Mouse (Mus musculus) intestine, postnatal 0 days (tissue): ENCODE measurements around the gene Gm3002. TPM values are rescaled to one million over a fixed set of nuclear protein-coding genes. Genes with fewer than 3 reads are reported as not detected.
"Not testable (repeated sequence)": the region's sequence is repeated elsewhere in the genome, so short reads cannot be mapped to it uniquely, and the experiment has no call there.

Source experiments
- ATAC-seq: fragments of 200-750 bp; cut with Nextera tagmentation; 2 replicates; pipeline ENCODE4 v1.8.0; 2017; ENCODE audit warnings: mild to moderate bottlenecking, moderate TSS enrichment, moderate library complexity
- H3K27ac ChIP-seq: fragments of 300-500 bp; sonication (generic); 2 replicates; pipeline ENCODE4 v1.5.1; 2014; ENCODE audit warnings: mild to moderate bottlenecking, low read depth, low read length, moderate library complexity
- H3K27me3 ChIP-seq: fragments of 300-500 bp; sonication (generic); replicated peaks from 2 replicates; pipeline ENCODE4 v1.6.1; 2014; ENCODE audit warnings: low read length, mixed read lengths; ENCODE audit not compliant: control insufficient read depth, insufficient read depth
- H3K36me3 ChIP-seq: fragments of 300-500 bp; sonication (generic); 2 replicates; pipeline ENCODE4 v1.6.1; 2014; ENCODE audit warnings: mild to moderate bottlenecking, moderate library complexity; ENCODE audit not compliant: control insufficient read depth, insufficient read depth
- H3K4me1 ChIP-seq: fragments of 300-500 bp; sonication (generic); replicated peaks from 2 replicates; pipeline ENCODE4 v1.6.1; 2014; ENCODE audit warnings: antibody characterized with exemption, low read length, mixed read lengths; ENCODE audit not compliant: control insufficient read depth, insufficient read depth
- H3K4me2 ChIP-seq: fragments of 300-500 bp; sonication (generic); replicated peaks from 2 replicates; pipeline ENCODE4 v1.6.1; 2014; ENCODE audit warnings: low read depth, mild to moderate bottlenecking, moderate library complexity
- H3K4me3 ChIP-seq: fragments of 300-500 bp; sonication (generic); 2 replicates; pipeline ENCODE4 v1.5.1; 2014; ENCODE audit warnings: low read depth, low read length
- H3K9ac ChIP-seq: fragments of 300-500 bp; sonication (generic); 2 replicates; pipeline ENCODE4 v1.6.1; 2014; ENCODE audit warnings: mild to moderate bottlenecking, low read depth, low read length
- H3K9me3 ChIP-seq: fragments of 300-500 bp; sonication (generic); 2 replicates; pipeline ENCODE4 v1.6.1; 2016; ENCODE audit warnings: mixed run types; ENCODE audit not compliant: control insufficient read depth
- WGBS: fragments of 180-500 bp; shearing (Covaris S2); extraction: QIAGEN DNeasy Blood & Tissue Kit; methylation state at CpG from one replicate; pipeline ENCODE4 v1.1.7; 2014; 5-methylcytosine and 5-hydroxymethylcytosine counted together
- polyA plus RNA-seq: library from polyadenylated mRNA; unstranded; fragments of >200 nt; fragmentation: Nextera tagmentation; extraction: Ambion mirVana; gene quantifications from 2 replicates; pipeline ENCODE4 v1.2.1, GENCODE M21; 2015

Gene Gm3002
- polyA plus RNA-seq: not detected in 2 replicates

GRCm38 (mm10) chr14:3809774-3810173, at the start of gene Gm3002:
Gene Gm3002, plus strand, starts transcription at chr14:3810074.
- not testable (repeated sequence) for H3K9ac ChIP-seq, H3K27ac ChIP-seq, H3K36me3 ChIP-seq, H3K4me2 ChIP-seq, H3K4me3 ChIP-seq, H3K9me3 ChIP-seq, H3K27me3 ChIP-seq, H3K4me1 ChIP-seq, ATAC-seq
- WGBS: no CpG with 5 or more reads among the region's 31 CpGs

- H3K36me3 ChIP-seq, ATAC-seq, H3K27ac ChIP-seq, H3K4me1 ChIP-seq, H3K4me2 ChIP-seq, H3K27me3 ChIP-seq, H3K9me3 ChIP-seq, H3K4me3 ChIP-seq, H3K9ac ChIP-seq: not testable (repeated sequence)
- no CpG with 5 or more reads among the region's 2 CpGs for WGBS
These were observed 36.1 kb downstream of the Gm3002 start, which contains the start of gene Gm3033 for GRCm38 (mm10) chr14:3845945-3846344. Gene Gm3033, plus strand, starts transcription at chr14:3846245.

GRCm38 (mm10) chr14:3883872-3884271, 74.0 kb downstream of the Gm3002 start, which contains the start of gene Gm2916:
Gene Gm2916, plus strand, starts transcription at chr14:3884172.
- no CpG with 5 or more reads among the region's 1 CpGs for WGBS
- H3K4me3 ChIP-seq, ATAC-seq, H3K9me3 ChIP-seq, H3K9ac ChIP-seq, H3K4me1 ChIP-seq, H3K27ac ChIP-seq, H3K4me2 ChIP-seq, H3K36me3 ChIP-seq, H3K27me3 ChIP-seq: not testable (repeated sequence)

- WGBS: no CpG with 5 or more reads among the region's 2 CpGs
- not testable (repeated sequence) for H3K9ac ChIP-seq
These were observed 121.6 kb downstream of the Gm3002 start, which contains the start of gene Gm3029 for GRCm38 (mm10) chr14:3931456-3931855. Gene Gm3029, plus strand, starts transcription at chr14:3931756.

GRCm38 (mm10) chr14:3963247-3963646, 153.4 kb downstream of the Gm3002 start, which contains the start of gene Gm3095:
Gene Gm3095, plus strand, starts transcription at chr14:3963547.
- no CpG with 5 or more reads among the region's 2 CpGs for WGBS
- H3K4me2 ChIP-seq, H3K4me3 ChIP-seq: not testable (repeated sequence)

More at GRCm38 (mm10) chr14:3931456-3931855, 121.6 kb downstream of the Gm3002 start, which contains the start of gene Gm3029:
- not testable (repeated sequence) for H3K27ac ChIP-seq, H3K4me1 ChIP-seq, ATAC-seq, H3K27me3 ChIP-seq, H3K9me3 ChIP-seq, H3K36me3 ChIP-seq, H3K4me3 ChIP-seq, H3K4me2 ChIP-seq

GRCm38 (mm10) chr14:3998094-3998493, 188.2 kb downstream of the Gm3002 start, which contains the start of gene Gm3099:
Gene Gm3099, plus strand, starts transcription at chr14:3998394.
- H3K9ac ChIP-seq, H3K4me1 ChIP-seq, H3K27ac ChIP-seq, H3K36me3 ChIP-seq, H3K9me3 ChIP-seq, H3K4me2 ChIP-seq, ATAC-seq, H3K4me3 ChIP-seq, H3K27me3 ChIP-seq: not testable (repeated sequence)
- 73% methylated on average over 1 of the region's 3 CpGs for whole genome bisulfite sequencing

More at GRCm38 (mm10) chr14:3963247-3963646, 153.4 kb downstream of the Gm3002 start, which contains the start of gene Gm3095:
- not testable (repeated sequence) for H3K27me3 ChIP-seq, H3K27ac ChIP-seq, H3K9ac ChIP-seq, H3K4me1 ChIP-seq, H3K9me3 ChIP-seq, H3K36me3 ChIP-seq, ATAC-seq

Other genes starting within 250 kb of the Gm3002 start
- not detected in 2 replicates for gene Gm3012, start 175.6 kb upstream of the Gm3002 start, polyA plus RNA-seq
- 0.09 and 0.12 TPM in 2 replicates for gene Gm3020, start 158.0 kb upstream of the Gm3002 start, polyA plus RNA-seq
- gene Gm3043, start 121.3 kb upstream of the Gm3002 start, polyA plus RNA-seq: not detected in 2 replicates
- 0.12 TPM in 1 of 2 replicates, not detected in the other for gene Gm3033, start 36.2 kb downstream of the Gm3002 start, polyA plus RNA-seq
- gene Gm2916, start 74.1 kb downstream of the Gm3002 start, polyA plus RNA-seq: not detected in 2 replicates
- gene Gm3029, start 121.7 kb downstream of the Gm3002 start, polyA plus RNA-seq: not detected in 2 replicates
- not detected in 2 replicates for gene Gm3095, start 153.5 kb downstream of the Gm3002 start, polyA plus RNA-seq
- not detected in 2 replicates for gene Gm3099, start 188.3 kb downstream of the Gm3002 start, polyA plus RNA-seq
- gene Gm5796, start 213.9 kb downstream of the Gm3002 start, polyA plus RNA-seq: 0.12 TPM in 1 of 2 replicates, not detected in the other